Mouse (Mus musculus) hindbrain, embryonic 14.5 days (tissue): ENCODE measurements at regions not wholly inside any gene's neighbourhood (a gene's known extent, or its start where the extent isn't known, plus 50 kb on each side); places are given as distances from the start of the nearest gene placed in this dataset. TPM values are rescaled to one million over a fixed set of nuclear protein-coding genes. Genes with fewer than 3 reads are reported as not detected.

Source experiments
- ATAC-seq: fragments of 200-750 bp; cut with Nextera tagmentation; 2 replicates; pipeline ENCODE4 v1.8.0; 2017; ENCODE audit warnings: moderate number of reproducible peaks, mild to moderate bottlenecking, moderate TSS enrichment, moderate library complexity; ENCODE audit not compliant: low FRiP score
- DNase-seq: peaks from one replicate; pipeline ENCODE4 v3.0.0-alpha.2; 2015; ENCODE audit warnings: low spot score
- H3K27ac ChIP-seq: fragments of 300-500 bp; sonication (generic); 2 replicates; pipeline ENCODE4 v1.5.1; 2014; ENCODE audit warnings: mild to moderate bottlenecking, moderate library complexity
- H3K27me3 ChIP-seq: fragments of 300-500 bp; sonication (generic); 2 replicates; pipeline ENCODE4 v1.6.1; 2014; ENCODE audit warnings: mild to moderate bottlenecking, low read length, mixed read lengths; ENCODE audit not compliant: control insufficient read depth, insufficient read depth
- H3K36me3 ChIP-seq: fragments of 300-500 bp; sonication (generic); replicated peaks from 2 replicates; pipeline ENCODE4 v1.6.1; 2014; ENCODE audit not compliant: control insufficient read depth, insufficient read depth
- H3K4me1 ChIP-seq: fragments of 300-500 bp; sonication (generic); replicated peaks from 2 replicates; pipeline ENCODE4 v1.6.1; 2014; ENCODE audit warnings: antibody characterized with exemption, low read length, mixed read lengths; ENCODE audit not compliant: control insufficient read depth, insufficient read depth
- H3K4me2 ChIP-seq: fragments of 300-500 bp; sonication (generic); replicated peaks from 2 replicates; pipeline ENCODE4 v1.6.1; 2014; ENCODE audit warnings: mild to moderate bottlenecking, moderate library complexity
- H3K4me3 ChIP-seq: fragments of 300-500 bp; sonication (generic); replicated peaks from 2 replicates; pipeline ENCODE4 v1.5.1; 2014; ENCODE audit warnings: mild to moderate bottlenecking, low read length
- H3K9ac ChIP-seq: fragments of 300-500 bp; sonication (generic); 2 replicates; pipeline ENCODE4 v1.6.1; 2014
- H3K9me3 ChIP-seq: fragments of 300-500 bp; sonication (generic); 2 replicates; pipeline ENCODE4 v1.6.1; 2016; ENCODE audit warnings: low read length; ENCODE audit not compliant: control insufficient read depth
- WGBS: fragments of 180-500 bp; shearing (Covaris S2); extraction: QIAGEN DNeasy Blood & Tissue Kit; methylation state at CpG from one replicate; pipeline ENCODE4 v1.1.7; 2014; 5-methylcytosine and 5-hydroxymethylcytosine counted together
- microRNA-seq: library from miRNA; unstranded; fragments of <30 nt; microRNA quantifications from one replicate; pipeline ENCODE4, GENCODE M21; 2016

DNA sequence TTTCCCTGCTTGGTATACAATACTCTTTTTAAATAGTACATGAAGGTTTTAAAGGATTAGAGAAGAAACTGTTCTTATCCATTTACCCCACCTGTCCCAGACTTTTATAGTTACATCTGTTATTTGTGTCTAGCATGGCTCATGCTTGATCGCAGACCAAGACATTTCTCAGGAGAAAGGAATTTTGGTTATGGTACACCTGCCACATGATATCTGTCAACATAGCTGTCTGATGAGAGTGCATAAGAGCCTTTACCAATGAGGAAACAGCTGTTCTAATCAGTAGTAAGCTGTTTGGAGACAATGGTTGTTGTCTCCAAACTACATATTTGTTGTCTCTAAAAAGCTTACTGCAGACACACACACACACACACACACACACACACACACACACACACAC lies 70.3 kb upstream of the Lrrn1 start:
- Histone ChIP-seq H3K27ac (no peak overlapping the region), H3K4me1 (no peaks in the 10 kb centered on the region), H3K4me3 (no peak overlapping the region), H3K36me3 (no peaks in the 10 kb centered on the region), H3K9me3 (no peaks in the 10 kb centered on the region), H3K27me3 (no peaks in the 10 kb centered on the region), H3K4me2 (no peak overlapping the region), H3K9ac (no peak overlapping the region)
- DNase-seq = no peak
- WGBS = 89% methylated on average over 1 of the region's 1 CpGs
- ATAC-seq = no peak

DNA sequence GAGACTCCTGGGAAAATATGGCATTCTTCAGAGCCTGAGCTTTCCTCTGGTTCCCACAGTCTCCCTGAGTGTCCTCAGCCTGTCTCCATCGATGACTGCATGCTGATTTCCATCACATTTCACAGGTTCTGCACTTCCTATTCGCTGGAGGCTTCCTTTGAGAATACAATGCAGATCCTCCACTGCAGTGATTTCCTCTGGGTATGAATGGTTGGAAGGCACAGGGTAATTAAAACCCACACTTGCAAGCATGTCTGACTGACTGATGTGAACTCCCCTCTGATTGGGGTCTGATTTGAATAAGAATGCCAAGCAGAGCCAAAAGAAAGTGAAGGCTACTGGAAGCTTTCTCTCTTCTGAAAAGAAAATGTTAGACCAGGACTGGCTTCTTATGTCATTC lies 67.1 kb upstream of the Lrrn1 start:
- ATAC-seq (peak; percentile 88), DNase-seq (peak; percentile 48)
- Histone ChIP-seq H3K9me3 (no peaks in the 10 kb centered on the region), H3K4me3 (no peak overlapping the region), H3K4me1 (no peaks in the 10 kb centered on the region), H3K9ac (no peak overlapping the region), H3K36me3 (no peaks in the 10 kb centered on the region), H3K27ac (no peak overlapping the region), H3K4me2 (no peak overlapping the region), H3K27me3 (no peaks in the 10 kb centered on the region)
- WGBS = 2% methylated on average over 2 of the region's 2 CpGs

DNA sequence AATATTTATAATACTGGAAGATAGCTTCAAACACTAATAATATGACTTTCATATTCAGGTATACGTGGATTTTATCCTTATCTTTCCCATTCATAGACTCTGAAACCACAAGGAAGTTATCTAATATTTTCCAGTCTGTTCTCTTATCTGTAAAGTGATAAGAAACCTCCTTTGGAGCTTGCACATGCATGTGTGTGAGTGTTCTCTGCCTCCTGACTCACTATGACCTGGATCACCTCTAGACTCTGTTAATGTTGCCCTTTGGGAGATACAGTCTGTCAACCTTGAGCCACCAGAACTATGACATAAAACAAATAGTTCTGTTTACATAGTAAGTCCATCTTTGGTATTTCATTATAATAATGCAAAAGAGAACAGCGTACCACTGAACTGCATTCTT lies 56.2 kb upstream of the Lrrn1 start:
- ATAC-seq (no peak), DNase-seq (no peak)
- Histone ChIP-seq H3K9ac (no peak overlapping the region), H3K4me1 (no peaks in the 10 kb centered on the region), H3K36me3 (no peaks in the 10 kb centered on the region), H3K27ac (no peak overlapping the region), H3K4me3 (no peak overlapping the region), H3K4me2 (no peak overlapping the region), H3K9me3 (no peaks in the 10 kb centered on the region), H3K27me3 (no peaks in the 10 kb centered on the region)
- 80% methylated on average over 2 of the region's 2 CpGs for WGBS

DNA sequence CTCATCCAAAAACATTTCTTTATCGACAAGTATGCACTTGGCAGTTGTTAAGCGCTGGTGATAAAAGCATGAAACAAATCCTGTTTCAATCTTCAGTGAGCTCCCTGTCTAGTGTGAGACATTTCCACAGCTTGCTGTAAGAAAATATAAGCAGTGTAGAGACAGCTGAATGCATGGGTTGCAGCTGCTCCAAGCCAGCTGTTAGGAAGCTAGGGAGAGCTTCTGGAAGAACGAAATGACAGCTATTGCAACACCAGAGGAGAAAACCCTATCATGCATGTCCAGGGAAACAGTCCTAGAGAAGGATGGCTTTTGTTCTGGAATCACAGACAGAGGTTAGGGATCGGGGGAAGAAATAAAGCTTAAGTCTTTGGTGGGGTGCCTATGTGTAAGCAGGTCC lies 55.4 kb upstream of the Lrrn1 start:
- DNase-seq (no peak), ATAC-seq (no peak)
- H3K9me3 ChIP-seq = no peaks in the 10 kb centered on the region
- no peak overlapping the region for H3K9ac ChIP-seq
- no peaks in the 10 kb centered on the region for H3K27me3 ChIP-seq
- 75% methylated on average over 4 of the region's 4 CpGs for WGBS
- no peak overlapping the region for H3K27ac ChIP-seq
- H3K36me3 ChIP-seq = no peaks in the 10 kb centered on the region
- H3K4me2 ChIP-seq = no peak overlapping the region
- no peaks in the 10 kb centered on the region for H3K4me1 ChIP-seq
- no peak overlapping the region for H3K4me3 ChIP-seq

Small RNAs in the stretch of these regions (microRNA-seq; reads per million reads assigned to microRNA genes)
- not detected for gene Gm27690
